Mouse (Mus musculus): ENCODE results near the gene Rab3a.

Gene Rab3a

DNA sequence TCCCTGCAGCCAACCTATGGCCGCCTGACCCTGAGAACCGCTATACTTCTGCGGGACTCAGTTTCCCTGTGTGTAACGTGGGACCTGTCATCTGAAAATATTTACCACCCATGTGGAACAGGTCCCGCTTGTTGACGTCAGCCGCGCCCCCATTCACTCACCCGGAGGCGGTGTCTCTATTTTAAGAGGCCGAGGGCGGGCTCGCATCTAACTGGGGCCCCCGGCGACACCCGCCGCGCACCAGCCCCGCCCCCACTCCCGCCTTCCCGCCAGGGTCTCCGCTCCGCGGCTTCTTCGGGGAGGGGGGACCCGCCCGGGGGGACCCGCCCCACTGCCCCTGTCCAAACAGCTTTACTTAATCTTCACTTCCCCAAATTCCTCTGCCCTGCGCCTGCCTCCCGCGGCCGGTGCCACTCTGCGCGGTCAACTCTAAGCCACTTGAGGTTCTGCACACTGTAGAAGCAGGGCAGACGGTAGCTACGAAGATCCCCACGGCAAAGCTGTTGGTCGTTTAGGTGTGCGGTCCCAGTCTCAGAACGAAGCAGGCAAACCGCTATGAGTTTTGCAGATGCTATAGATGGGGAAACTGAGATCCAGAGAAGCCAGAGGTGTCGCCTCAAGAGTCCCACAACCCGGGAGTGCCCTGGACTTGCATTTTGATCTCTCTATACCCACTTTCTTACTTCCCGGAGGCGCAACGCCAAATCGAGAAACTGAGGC, 49.4 kb downstream of the Rab3a start:
- DNase-seq = peak; percentile 66

GRCm38 (mm10) chr8:70804481-70805206, 50.2 kb downstream of the Rab3a start, which contains the start of gene Mast3:
TSS of gene Mast3 (minus strand) at chr8:70805054.
- DNase-seq = peak; percentile 92

GRCm38 (mm10) chr8:70806541-70806940, 52.1 kb downstream of the Rab3a start:
- no peak for DNase-seq

DNA sequence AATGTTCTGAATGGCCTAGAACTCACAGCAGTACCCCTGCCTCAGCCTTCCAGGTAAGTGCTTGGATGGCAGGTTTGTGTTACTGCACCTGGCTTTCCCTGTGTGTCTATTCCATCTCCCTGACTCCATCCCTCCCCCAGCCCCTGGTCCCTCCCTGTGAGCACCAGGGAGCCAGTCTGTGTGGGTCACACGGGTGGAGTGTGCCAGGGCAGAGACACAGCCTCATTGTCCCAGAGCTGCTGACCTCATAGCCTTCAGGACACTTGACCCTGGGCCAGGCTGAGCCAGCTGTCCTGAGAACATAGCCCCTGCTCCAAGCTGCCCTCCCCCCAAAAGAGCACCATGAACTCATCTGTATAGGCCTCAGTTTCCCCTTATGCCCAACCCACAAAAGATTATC, 52.8 kb downstream of the Rab3a start:
- DNase-seq = no peak

- DNase-seq = no peak
These were observed 53.8 kb downstream of the Rab3a start, which contains the start of gene Il12rb1 for GRCm38 (mm10) chr8:70808239-70808638. TSS of gene Il12rb1 (plus strand) at chr8:70808449.

All from lung, postnatal 14 days (tissue).